Mouse (Mus musculus) kidney, embryonic 14.5 days (tissue): ENCODE measurements around the gene Cuedc1. TPM values are rescaled to one million over a fixed set of nuclear protein-coding genes. Genes with fewer than 3 reads are reported as not detected.

ENCODE experiments used
- ATAC-seq: fragments of 200-750 bp; cut with Nextera tagmentation; 2 replicates; pipeline ENCODE4 v1.8.0; 2017; ENCODE audit warnings: moderate number of reproducible peaks, mild to moderate bottlenecking, moderate TSS enrichment, moderate library complexity; ENCODE audit not compliant: low FRiP score, low TSS enrichment
- H3K27ac ChIP-seq: fragments of 300-500 bp; sonication (generic); 2 replicates; pipeline ENCODE4 v1.5.1; 2014; ENCODE audit warnings: low read depth, mild to moderate bottlenecking, low read length, moderate library complexity, mixed read lengths
- H3K27me3 ChIP-seq: fragments of 300-500 bp; sonication (generic); 2 replicates; pipeline ENCODE4 v1.6.1; 2014; ENCODE audit warnings: mild to moderate bottlenecking, low read length; ENCODE audit not compliant: control insufficient read depth, insufficient read depth
- H3K36me3 ChIP-seq: fragments of 300-500 bp; sonication (generic); 2 replicates; pipeline ENCODE4 v1.6.1; 2014; ENCODE audit warnings: low read length, mixed read lengths; ENCODE audit not compliant: control insufficient read depth, insufficient read depth
- H3K4me1 ChIP-seq: fragments of 300-500 bp; sonication (generic); 2 replicates; pipeline ENCODE4 v1.6.1; 2014; ENCODE audit warnings: low read length, mixed read lengths; ENCODE audit not compliant: control insufficient read depth, insufficient read depth
- H3K4me2 ChIP-seq: fragments of 300-500 bp; sonication (generic); replicated peaks from 2 replicates; pipeline ENCODE4 v1.6.1; 2014; ENCODE audit warnings: low read depth, mild to moderate bottlenecking, low read length
- H3K4me3 ChIP-seq: fragments of 300-500 bp; sonication (generic); 2 replicates; pipeline ENCODE4 v1.5.1; 2014; ENCODE audit warnings: mild to moderate bottlenecking, low read length
- H3K9ac ChIP-seq: fragments of 300-500 bp; sonication (generic); 2 replicates; pipeline ENCODE4 v1.6.1; 2014; ENCODE audit warnings: low read depth, mild to moderate bottlenecking, low read length, moderate library complexity
- H3K9me3 ChIP-seq: fragments of 300-500 bp; sonication (generic); 2 replicates; pipeline ENCODE4 v1.6.1; 2016; ENCODE audit warnings: low read length; ENCODE audit not compliant: control insufficient read depth
- WGBS: fragments of 180-500 bp; shearing (Covaris S2); extraction: QIAGEN DNeasy Blood & Tissue Kit; methylation state at CpG from one replicate; pipeline ENCODE4 v1.1.7; 2014; 5-methylcytosine and 5-hydroxymethylcytosine counted together
- polyA plus RNA-seq: library from polyadenylated mRNA; unstranded; fragments of >200 nt; fragmentation: Nextera tagmentation; extraction: Ambion mirVana; gene quantifications from 2 replicates; pipeline ENCODE4 v1.2.1, GENCODE M21; 2014

The Cuedc1 gene
- polyA plus RNA-seq, 1 experiment from 2014 or later: 17.0 TPM

DNA sequence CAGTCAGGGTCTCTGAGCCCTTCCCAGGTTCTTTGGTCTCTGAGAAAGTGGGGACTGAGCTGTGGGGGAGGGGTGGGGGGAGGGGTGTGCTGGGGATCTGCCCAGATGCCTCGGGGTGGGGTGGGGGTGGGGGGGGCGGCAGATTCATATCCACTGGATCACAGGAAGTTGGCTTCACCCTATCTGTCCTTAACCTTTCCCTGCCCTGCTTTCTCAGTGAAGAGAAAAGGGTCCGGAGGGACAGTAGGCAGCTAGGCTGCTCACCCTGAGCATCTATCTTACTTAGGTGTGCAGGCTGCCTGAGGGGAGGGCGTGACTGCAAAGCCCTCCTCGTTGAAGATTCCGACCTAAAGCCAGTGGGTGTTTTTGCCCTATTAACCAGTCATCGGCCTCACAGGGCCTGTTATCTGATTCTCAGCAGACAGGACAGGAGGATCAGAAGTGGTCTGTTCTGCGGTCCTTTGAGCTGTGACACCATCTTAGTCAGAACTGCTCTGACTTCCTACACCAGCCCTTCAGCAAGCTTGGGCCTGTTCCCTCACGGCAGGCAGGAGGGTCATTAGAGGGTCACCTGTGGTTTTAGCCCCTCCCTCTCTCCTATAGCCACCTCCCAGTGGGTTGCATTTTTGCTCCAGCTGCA, 75.6 kb downstream of the Cuedc1 start:
- H3K4me1 ChIP-seq: peaks cover 29% of the 10 kb centered on the region
- no peaks in the 10 kb centered on the region for H3K9me3 ChIP-seq
- peak overlapping the region; percentile 57; the same call in 1 of the 2 replicates for H3K27ac ChIP-seq
- 15% methylated on average over 9 of the region's 9 CpGs for WGBS
- no peak overlapping the region for H3K4me3 ChIP-seq
- H3K4me2 ChIP-seq: no peak overlapping the region
- H3K9ac ChIP-seq: no peak overlapping the region; the same call in none of the 2 replicates
- ATAC-seq: peak; percentile 50; the same call in 1 of the 2 replicates
- no peaks in the 10 kb centered on the region; the same call in 1 of the 2 replicates for H3K27me3 ChIP-seq
- H3K36me3 ChIP-seq: no peaks in the 10 kb centered on the region; the same call in 1 of the 2 replicates

DNA sequence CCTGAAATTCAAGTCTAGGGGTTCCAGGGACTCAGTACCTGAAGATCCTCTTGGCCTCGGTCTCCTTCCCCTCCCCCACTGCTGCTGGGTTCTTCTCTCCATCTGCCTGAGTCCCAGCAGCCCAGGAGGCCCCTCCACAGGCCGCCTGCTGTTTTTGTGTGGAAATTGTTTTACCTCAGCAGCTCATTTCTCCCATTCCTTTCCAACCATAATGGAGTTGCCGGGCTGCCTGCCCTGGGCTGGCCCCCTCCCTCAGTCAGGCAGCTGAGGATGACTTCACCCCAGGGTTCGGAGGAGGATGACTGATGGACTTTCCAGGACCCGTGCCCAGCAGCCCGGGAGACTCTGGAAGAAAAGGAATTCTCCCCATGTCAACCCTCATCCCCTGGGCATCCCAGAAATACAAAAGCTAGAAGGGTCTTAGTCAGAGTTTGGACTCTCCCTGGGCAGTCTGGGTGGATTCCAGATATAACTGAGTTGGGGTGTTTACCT, 82.7 kb downstream of the Cuedc1 start:
- 0 out of 2 replicates have a peak overlapping the region, but pooled peaks have one; percentile 5 for H3K4me2 ChIP-seq
- peak; percentile 17; the same call in 1 of the 2 replicates for ATAC-seq

DNA sequence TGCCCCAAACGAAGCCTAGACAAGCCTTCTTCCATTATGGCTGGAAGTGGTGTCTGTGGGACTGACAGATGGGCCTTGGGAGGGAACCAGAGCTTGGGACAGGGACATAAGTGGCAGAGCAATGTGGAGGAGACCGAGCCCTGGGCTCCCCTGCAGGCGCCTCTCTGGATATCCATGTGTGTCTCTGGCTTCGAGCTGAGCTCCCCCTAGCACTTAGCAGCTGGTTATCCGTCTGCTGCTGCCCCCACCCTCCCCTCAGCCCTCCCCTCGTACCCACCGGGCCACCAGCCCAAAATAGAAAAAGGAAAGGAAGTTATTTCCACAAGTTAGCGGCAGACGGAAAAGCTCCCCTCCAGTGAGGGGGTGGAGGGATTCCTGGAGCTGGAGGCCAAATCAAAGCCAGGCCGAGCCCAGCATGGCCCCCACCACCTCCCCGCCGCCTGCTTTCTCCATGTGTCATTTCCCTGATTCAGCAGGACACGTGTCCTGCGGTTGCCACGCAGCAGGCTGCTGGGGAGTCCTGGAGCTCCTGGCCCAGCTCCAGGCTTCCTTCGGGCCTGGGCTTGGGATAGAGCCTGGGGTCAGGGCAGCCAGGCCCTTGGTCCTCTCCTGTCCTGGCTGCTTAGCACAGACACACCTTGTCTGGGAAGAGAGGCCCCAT, 83.2 kb downstream of the Cuedc1 start:
- no peak overlapping the region for H3K4me3 ChIP-seq
- H3K4me1 ChIP-seq: peaks cover 27% of the 10 kb centered on the region
- WGBS: 18% methylated on average over 16 of the region's 16 CpGs
- no peak overlapping the region for H3K9ac ChIP-seq
- no peaks in the 10 kb centered on the region for H3K27me3 ChIP-seq
- no peaks in the 10 kb centered on the region for H3K9me3 ChIP-seq
- H3K27ac ChIP-seq: peak overlapping the region; percentile 85
- peaks cover 10% of the 10 kb centered on the region; the same call in 1 of the 2 replicates for H3K36me3 ChIP-seq
- H3K4me2 ChIP-seq: 0 out of 2 replicates have a peak overlapping the region, but pooled peaks have one; percentile 5
- ATAC-seq: peak; percentile 75

More for the DNA sequence above, 82.7 kb downstream of the Cuedc1 start:
- peak overlapping the region; percentile 85 for H3K27ac ChIP-seq
- H3K27me3 ChIP-seq: no peaks in the 10 kb centered on the region
- H3K4me1 ChIP-seq: peaks cover 27% of the 10 kb centered on the region
- H3K9me3 ChIP-seq: no peaks in the 10 kb centered on the region
- peaks cover 10% of the 10 kb centered on the region; the same call in 1 of the 2 replicates for H3K36me3 ChIP-seq
- WGBS: 19% methylated on average over 6 of the region's 6 CpGs
- no peak overlapping the region for H3K4me3 ChIP-seq
- H3K9ac ChIP-seq: no peak overlapping the region

DNA sequence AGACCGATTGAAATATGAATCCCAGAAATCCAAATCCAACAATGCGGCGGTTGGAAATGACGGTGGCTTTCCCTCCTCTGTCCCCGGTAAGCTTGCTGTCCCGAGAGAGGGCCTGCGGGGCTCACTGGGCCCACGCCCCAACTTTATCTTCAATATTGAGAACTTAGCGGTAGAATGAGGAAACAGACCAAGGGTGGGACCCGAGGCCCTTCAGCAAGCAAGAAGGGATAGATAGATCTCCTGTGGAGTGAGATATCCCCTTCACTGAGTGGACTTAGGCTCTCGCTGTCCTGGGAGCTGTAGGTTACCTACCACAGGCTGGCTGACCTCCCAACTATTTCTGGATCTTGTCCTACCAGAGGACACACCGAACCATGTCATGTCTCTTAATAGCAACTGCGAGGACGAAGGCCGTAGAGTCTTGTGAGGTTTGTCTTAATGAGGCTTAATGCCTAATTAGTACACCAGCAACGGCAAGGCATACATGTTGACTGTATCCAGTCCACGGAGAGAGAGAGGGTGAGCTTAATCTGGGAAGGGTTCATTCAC, 86.8 kb downstream of the Cuedc1 start:
- 93% methylated on average over 17 of the region's 17 CpGs for WGBS
- Histone ChIP-seq H3K9ac (no peak overlapping the region), H3K4me3 (no peak overlapping the region), H3K9me3 (no peaks in the 10 kb centered on the region), H3K4me2 (no peak overlapping the region), H3K36me3 (peaks cover 10% of the 10 kb centered on the region; the same call in 1 of the 2 replicates), H3K4me1 (peaks cover 38% of the 10 kb centered on the region), H3K27ac (no peak overlapping the region), H3K27me3 (no peaks in the 10 kb centered on the region)
- ATAC-seq: no peak

DNA sequence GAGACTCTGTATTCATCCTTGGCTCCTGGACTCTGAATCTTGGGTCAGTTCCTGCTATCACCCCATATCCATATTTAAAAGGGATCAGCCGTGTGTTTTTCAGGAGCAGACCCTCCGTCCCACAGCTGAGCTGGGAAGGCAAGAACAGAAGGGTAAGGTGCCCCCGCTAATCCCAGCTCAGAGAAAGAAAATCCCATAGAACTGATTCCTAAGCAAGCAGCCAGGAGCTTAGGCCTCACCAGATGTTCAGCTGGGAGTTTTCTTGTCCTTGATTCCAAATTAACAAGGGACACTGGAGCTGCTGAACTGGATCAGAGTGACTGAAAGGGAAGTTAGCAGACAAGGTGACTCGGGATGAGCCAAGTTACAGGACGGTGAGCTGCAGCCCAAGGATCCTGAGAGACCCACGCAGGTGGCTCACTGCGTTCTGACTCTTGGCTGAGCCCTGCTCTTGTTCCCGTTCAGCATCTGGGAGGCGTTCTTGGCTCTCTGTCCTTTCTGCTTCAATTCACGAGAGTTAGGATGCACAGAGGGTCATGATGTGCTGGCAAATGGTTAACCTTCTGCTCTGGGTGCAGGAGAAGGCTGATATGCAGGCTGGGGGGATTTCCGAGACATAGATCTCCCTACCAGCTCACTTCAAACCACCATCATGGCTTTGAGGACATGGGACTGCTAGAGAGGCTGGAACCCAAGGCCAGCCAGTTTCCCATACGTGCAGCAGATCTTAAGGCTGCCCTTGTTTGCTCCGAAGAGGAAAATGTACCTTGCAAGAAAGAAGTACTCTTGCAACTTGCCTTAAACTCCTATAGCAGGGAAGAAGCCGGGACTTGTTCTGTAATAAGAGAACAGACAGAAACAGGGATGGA, 88.5 kb downstream of the Cuedc1 start:
- H3K9ac ChIP-seq: no peak overlapping the region
- peaks cover 10% of the 10 kb centered on the region; the same call in 1 of the 2 replicates for H3K36me3 ChIP-seq
- peaks cover 4% of the 10 kb centered on the region; the same call in 1 of the 2 replicates for H3K27me3 ChIP-seq
- H3K4me2 ChIP-seq: no peak overlapping the region
- peak overlapping the region; percentile 10; the same call in 1 of the 2 replicates for H3K27ac ChIP-seq
- no peak overlapping the region for H3K4me3 ChIP-seq
- no peak for ATAC-seq
- H3K4me1 ChIP-seq: peaks cover 22% of the 10 kb centered on the region
- H3K9me3 ChIP-seq: no peaks in the 10 kb centered on the region
- 73% methylated on average over 14 of the region's 14 CpGs for WGBS

DNA sequence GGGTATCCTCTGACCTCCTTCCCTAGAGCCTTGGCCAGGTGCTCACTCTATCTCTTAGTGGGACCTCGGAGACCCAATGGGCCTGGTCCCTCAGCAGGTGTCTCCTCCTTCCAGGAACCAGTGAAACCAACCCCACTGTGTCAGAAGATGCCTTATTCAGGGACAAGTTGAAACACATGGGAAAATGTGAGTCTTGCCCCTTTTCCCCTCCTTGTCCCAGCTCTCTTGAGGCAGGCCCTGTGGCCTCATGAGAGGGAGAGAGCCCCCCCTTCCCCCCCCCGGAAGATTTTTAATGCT, 89.0 kb downstream of the Cuedc1 start:
- H3K9me3 ChIP-seq: no peaks in the 10 kb centered on the region
- peaks cover 10% of the 10 kb centered on the region; the same call in 1 of the 2 replicates for H3K27me3 ChIP-seq
- peaks cover 10% of the 10 kb centered on the region; the same call in 1 of the 2 replicates for H3K36me3 ChIP-seq
- H3K27ac ChIP-seq: peak overlapping the region; percentile 10; the same call in 1 of the 2 replicates
- no peak for ATAC-seq
- H3K4me1 ChIP-seq: peaks cover 17% of the 10 kb centered on the region
- no peak overlapping the region for H3K9ac ChIP-seq
- no peak overlapping the region for H3K4me3 ChIP-seq
- WGBS: 42% methylated on average over 2 of the region's 2 CpGs
- peak overlapping the region; percentile 42; the same call in 1 of the 2 replicates for H3K4me2 ChIP-seq

DNA sequence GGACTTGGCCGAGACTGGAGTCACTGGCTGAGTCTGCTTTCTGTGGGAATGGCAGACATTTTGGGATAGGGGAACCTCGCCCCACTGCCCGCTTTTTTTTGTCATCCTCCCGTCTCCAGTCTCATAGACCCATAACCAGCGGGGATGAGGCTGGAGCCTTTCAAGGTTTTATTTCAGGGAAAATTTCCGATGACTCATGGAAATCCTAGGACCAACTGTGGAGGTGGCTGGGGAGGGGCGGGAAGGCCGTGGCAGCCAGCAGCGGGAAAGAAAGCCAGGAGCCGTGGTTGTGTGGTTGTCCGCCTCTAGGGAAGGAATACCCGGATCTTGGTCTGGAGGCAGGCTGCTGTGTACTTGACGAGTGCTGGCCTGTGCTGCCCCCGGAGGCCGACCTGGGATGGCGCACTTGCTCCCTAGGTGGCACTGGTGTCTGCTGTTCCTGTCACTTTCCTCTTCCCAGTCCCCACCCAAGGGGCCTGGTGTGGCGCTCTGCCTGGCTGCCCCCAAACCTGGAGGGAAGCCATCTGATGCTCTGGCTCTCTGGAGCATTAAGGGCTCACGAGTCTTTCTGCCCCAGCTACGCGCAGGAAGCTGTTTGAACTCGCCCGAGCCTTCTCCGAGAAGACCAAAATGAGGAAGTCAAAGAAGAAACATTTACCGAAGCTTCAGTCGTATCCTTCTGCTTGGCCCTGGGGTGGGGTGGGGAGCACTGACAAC, 89.7 kb downstream of the Cuedc1 start:
- ATAC-seq: peak; percentile 95
- Histone ChIP-seq H3K9ac (peak overlapping the region; percentile 28; the same call in 1 of the 2 replicates), H3K27me3 (peaks cover 16% of the 10 kb centered on the region), H3K27ac (peak overlapping the region; percentile 10; the same call in 1 of the 2 replicates), H3K4me3 (peak overlapping the region; percentile 4; the same call in 1 of the 2 replicates), H3K9me3 (no peaks in the 10 kb centered on the region), H3K36me3 (peaks cover 10% of the 10 kb centered on the region; the same call in 1 of the 2 replicates), H3K4me2 (peak overlapping the region; percentile 42), H3K4me1 (peaks cover 17% of the 10 kb centered on the region)
- WGBS: 10% methylated on average over 25 of the region's 25 CpGs

DNA sequence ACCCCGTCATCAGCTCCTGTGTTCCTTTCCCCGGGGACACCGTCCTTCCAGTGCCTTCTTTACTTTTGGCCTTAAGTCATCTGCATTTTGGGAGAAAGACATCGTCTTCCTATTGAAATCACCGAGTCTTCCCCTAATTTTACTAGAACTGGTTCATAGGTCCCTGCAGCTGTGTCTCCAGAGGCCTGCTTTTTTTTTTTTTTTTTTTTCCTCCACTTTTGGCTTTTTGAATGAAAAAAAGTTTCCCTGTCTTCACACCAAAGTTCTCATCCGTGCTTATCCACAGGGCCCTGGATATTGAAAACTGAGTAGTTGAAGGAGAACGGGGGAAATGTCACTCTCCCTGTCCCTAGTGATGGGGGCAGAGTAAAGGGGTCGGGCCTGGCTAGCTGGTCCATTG, 90.4 kb downstream of the Cuedc1 start:
- Histone ChIP-seq H3K4me3 (no peak overlapping the region), H3K27ac (no peak overlapping the region; the same call in 1 of the 2 replicates), H3K4me1 (peaks cover 22% of the 10 kb centered on the region), H3K4me2 (0 out of 2 replicates have a peak overlapping the region, but pooled peaks have one; percentile 42), H3K9me3 (no peaks in the 10 kb centered on the region), H3K27me3 (peaks cover 23% of the 10 kb centered on the region), H3K36me3 (peaks cover 7% of the 10 kb centered on the region; the same call in 1 of the 2 replicates), H3K9ac (no peak overlapping the region)
- ATAC-seq: no peak
- 42% methylated on average over 8 of the region's 8 CpGs for WGBS
